Mouse (Mus musculus) liver, embryonic 14.5 days (tissue): ENCODE measurements around the gene Ccdc122. TPM values are rescaled to one million over a fixed set of nuclear protein-coding genes. Genes with fewer than 3 reads are reported as not detected.
"Not testable (repeated sequence)": the region's sequence is repeated elsewhere in the genome, so short reads cannot be mapped to it uniquely, and the experiment has no call there.

Experiments
- ATAC-seq: fragments of 200-750 bp; cut with Nextera tagmentation; 2 replicates; pipeline ENCODE4 v1.8.0; 2017; ENCODE audit warnings: moderate number of reproducible peaks, mild to moderate bottlenecking, moderate library complexity; ENCODE audit not compliant: insufficient read depth
- DNase-seq, 3 experiments: peaks; one replicate each; pipeline ENCODE4 v3.0.0-alpha.2; 2012 to 2013; ENCODE audit warnings: low read depth in 3 of 3, low spot score in 3 of 3
- H3K27ac ChIP-seq: fragments of 300-500 bp; sonication (generic); 2 replicates; pipeline ENCODE4 v1.5.1; 2014; ENCODE audit warnings: moderate library complexity, mild to moderate bottlenecking, control low read depth, inconsistent platforms
- H3K27me3 ChIP-seq: fragments of 300-500 bp; sonication (generic); 2 replicates; pipeline ENCODE4 v1.6.1; 2014; ENCODE audit warnings: mild to moderate bottlenecking, low read length, moderate library complexity; ENCODE audit not compliant: control insufficient read depth, insufficient read depth
- H3K36me3 ChIP-seq: fragments of 300-500 bp; sonication (generic); replicated peaks from 2 replicates; pipeline ENCODE4 v1.6.1; 2014; ENCODE audit warnings: low read depth; ENCODE audit not compliant: control insufficient read depth, insufficient read depth
- H3K4me1 ChIP-seq, 2 experiments: fragments of 200-500 bp in 1 of 2; fragments of 300-500 bp in 1 of 2; sonication (generic) in 1 of 2; replicated peaks; 2 replicates each; pipeline ENCODE4 v1.6.1; 2012 to 2014; ENCODE audit warnings: antibody characterized with exemption in 1 of 2, inconsistent platforms in 1 of 2, low read length in 1 of 2; ENCODE audit not compliant: control insufficient read depth in 2 of 2, insufficient read depth in 2 of 2
- H3K4me2 ChIP-seq: fragments of 300-500 bp; sonication (generic); 2 replicates; pipeline ENCODE4 v1.6.1; 2014; ENCODE audit warnings: low read depth, mild to moderate bottlenecking, control low read depth, moderate library complexity
- H3K4me3 ChIP-seq, 2 experiments: fragments of 200-500 bp in 1 of 2; fragments of 300-500 bp in 1 of 2; sonication (generic) in 1 of 2; 2 replicates each; pipeline ENCODE4 v1.5.1; 2012 to 2014; ENCODE audit warnings: low read depth in 2 of 2, low read length in 2 of 2, mild to moderate bottlenecking in 2 of 2, control low read depth in 1 of 2, inconsistent platforms in 1 of 2, moderate library complexity in 1 of 2; ENCODE audit not compliant: insufficient read depth in 1 of 2
- H3K9ac ChIP-seq: fragments of 300-500 bp; sonication (generic); replicated peaks from 2 replicates; pipeline ENCODE4 v1.6.1; 2014; ENCODE audit warnings: mild to moderate bottlenecking, control low read depth, moderate library complexity
- H3K9me3 ChIP-seq: fragments of 300-500 bp; sonication (generic); 2 replicates; pipeline ENCODE4 v1.6.1; 2016; ENCODE audit warnings: low read length, mixed read lengths; ENCODE audit not compliant: control insufficient read depth
- CTCF ChIP-seq: IDR thresholded peaks from 2 replicates; pipeline ENCODE4 v1.5.1; 2016; ENCODE audit warnings: antibody characterized with exemption, low read depth, control low read depth
- EP300 ChIP-seq: IDR thresholded peaks from 2 replicates; pipeline ENCODE4 v1.6.1; 2016; ENCODE audit warnings: antibody characterized with exemption, low read depth
- WGBS: fragments of 180-500 bp; shearing (Covaris S2); extraction: QIAGEN DNeasy Blood & Tissue Kit; methylation state at CpG from one replicate; pipeline ENCODE4 v1.1.7; 2014; ENCODE audit not compliant: insufficient replicate concordance; 5-methylcytosine and 5-hydroxymethylcytosine counted together
- polyA plus RNA-seq, 2 experiments: library from polyadenylated mRNA; depleted of rRNA in 1 of 2; stranded (reverse) in 1 of 2; unstranded in 1 of 2; fragments of >200 nt; fragmentation: Nextera tagmentation in 1 of 2; extraction: Ambion mirVana in 1 of 2; gene quantifications; 2 replicates each; pipeline versions ENCODE4 v1.2.1 to v1.2.3; 2012 to 2014

The Ccdc122 gene
- polyA plus RNA-seq, 2 experiments = 0.75 to 1.8 TPM

DNA sequence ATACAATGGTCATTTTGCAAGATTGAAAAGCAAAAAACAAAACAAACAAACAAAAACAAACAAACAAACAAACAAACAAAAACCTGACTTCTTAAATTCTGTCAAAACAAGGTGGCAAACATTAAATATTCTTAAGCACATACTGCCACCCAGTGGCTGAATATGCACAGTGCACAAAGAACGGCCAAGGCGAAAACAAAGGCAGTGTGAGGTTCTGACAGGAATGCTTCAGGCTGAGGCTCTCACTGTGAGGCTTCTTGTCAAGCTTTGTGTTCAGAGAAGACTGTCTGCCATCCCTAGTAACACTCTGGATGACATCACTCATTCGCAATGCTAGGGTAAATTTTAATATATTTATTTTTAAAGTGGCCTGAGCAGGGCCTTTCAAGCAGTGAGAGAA is 24.8 kb upstream of the Ccdc122 start:
- no peak overlapping the region for H3K27ac ChIP-seq
- H3K36me3 ChIP-seq = no peaks in the 10 kb centered on the region
- no peaks in the 10 kb centered on the region for H3K27me3 ChIP-seq
- H3K4me2 ChIP-seq = no peak overlapping the region
- DNase-seq (peak; percentile 16 to 42 (median 30)), ATAC-seq (no peak)
- H3K9me3 ChIP-seq = no peaks in the 10 kb centered on the region
- TF ChIP-seq CTCF (peak; percentile 83), EP300 (no peak)
- H3K4me3 ChIP-seq = no peak overlapping the region
- 6% methylated on average over 3 of the region's 3 CpGs for WGBS
- H3K9ac ChIP-seq = no peak overlapping the region
- no peaks in the 10 kb centered on the region for H3K4me1 ChIP-seq

DNA sequence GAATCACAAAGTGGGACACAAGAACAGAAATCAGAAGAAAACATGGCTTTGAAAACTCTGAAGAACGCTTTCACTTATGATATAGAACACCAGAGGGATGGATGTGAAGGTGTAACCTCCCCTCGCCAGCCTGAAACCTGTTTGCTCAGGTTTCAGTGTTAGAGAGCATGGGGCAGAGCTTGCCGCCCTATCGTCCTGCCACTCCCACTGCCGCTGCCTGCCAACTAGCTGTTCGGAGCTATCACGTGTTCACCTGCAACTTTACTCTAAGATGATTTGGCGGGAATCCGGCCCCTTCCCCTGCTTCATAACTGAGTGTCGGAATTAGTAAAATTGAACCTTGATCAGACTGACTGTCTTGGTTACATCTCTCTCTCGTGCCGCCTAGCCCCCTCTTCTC is 19.8 kb upstream of the Ccdc122 start:
- H3K27me3 ChIP-seq, H3K27ac ChIP-seq, ATAC-seq, H3K9me3 ChIP-seq, DNase-seq, H3K4me3 ChIP-seq, H3K9ac ChIP-seq, H3K36me3 ChIP-seq, H3K4me1 ChIP-seq: not testable (repeated sequence)
- H3K4me2 ChIP-seq = peak overlapping the region; percentile 22; the same call in 1 of the 2 replicates
- WGBS = 48% methylated on average over 12 of the region's 12 CpGs

DNA sequence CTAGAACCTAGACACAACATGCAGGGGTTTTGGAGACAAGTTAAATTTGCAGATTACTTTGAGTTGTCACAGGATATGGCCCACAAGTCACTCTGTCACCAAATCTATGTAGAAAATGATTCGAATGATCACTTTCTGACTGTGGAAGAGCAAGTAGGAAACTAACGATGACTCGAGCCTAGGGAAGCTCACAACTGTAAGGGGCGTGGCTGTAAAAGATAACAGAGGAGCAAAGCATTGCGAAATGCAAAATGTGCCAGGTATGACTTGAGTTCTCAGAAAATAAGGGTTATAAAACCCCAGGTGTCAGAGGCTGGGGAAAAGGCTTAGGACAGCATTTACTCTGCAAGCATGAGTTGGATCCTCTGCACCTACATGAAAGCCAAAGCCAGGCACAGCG is 19.4 kb upstream of the Ccdc122 start:
- 25% methylated on average over 6 of the region's 6 CpGs for WGBS

DNA sequence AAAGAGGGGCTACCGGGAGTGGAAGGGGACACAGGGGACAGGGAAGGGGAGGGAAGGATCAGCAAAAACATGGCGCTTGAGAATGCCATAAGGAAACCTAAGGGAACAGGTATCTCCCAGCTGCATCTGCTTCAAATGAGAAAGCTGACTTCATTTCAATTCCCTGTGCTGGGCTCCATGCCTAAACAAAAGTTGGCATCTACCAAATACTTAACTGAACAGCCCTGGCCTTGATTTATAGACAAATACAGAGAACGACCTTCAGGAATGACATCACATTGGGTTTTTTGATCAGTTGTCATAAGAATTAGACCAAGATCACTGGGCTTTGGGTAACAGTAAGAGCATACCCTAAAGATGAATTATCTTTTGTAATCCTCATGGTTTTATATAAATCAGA is 12.1 kb upstream of the Ccdc122 start:
- H3K27me3 ChIP-seq = no peaks in the 10 kb centered on the region
- H3K9ac ChIP-seq = no peak overlapping the region
- no peaks in the 10 kb centered on the region for H3K4me1 ChIP-seq
- no peak overlapping the region for H3K27ac ChIP-seq
- no peak overlapping the region for H3K4me2 ChIP-seq
- no peak for TF ChIP-seq CTCF
- no peak for TF ChIP-seq EP300
- no peak for DNase-seq
- no peak overlapping the region for H3K4me3 ChIP-seq
- 56% methylated on average over 3 of the region's 3 CpGs for WGBS
- no peaks in the 10 kb centered on the region for H3K36me3 ChIP-seq
- no peak for ATAC-seq
- no peaks in the 10 kb centered on the region for H3K9me3 ChIP-seq

More for the DNA sequence above, 19.4 kb upstream of the Ccdc122 start:
- H3K27ac ChIP-seq = no peak overlapping the region
- H3K4me1 ChIP-seq = 0 out of 4 replicates have a peak, but pooled peaks cover 0 to 4% of the 10 kb centered on the region in 2 experiments
- no peak overlapping the region for H3K4me3 ChIP-seq
- no peaks in the 10 kb centered on the region for H3K9me3 ChIP-seq
- ATAC-seq (no peak), DNase-seq (no peak)
- H3K4me2 ChIP-seq = peak overlapping the region; percentile 22; the same call in 1 of the 2 replicates
- H3K27me3 ChIP-seq = no peaks in the 10 kb centered on the region
- TF ChIP-seq CTCF (no peak), EP300 (no peak)
- no peaks in the 10 kb centered on the region for H3K36me3 ChIP-seq
- no peak overlapping the region for H3K9ac ChIP-seq

DNA sequence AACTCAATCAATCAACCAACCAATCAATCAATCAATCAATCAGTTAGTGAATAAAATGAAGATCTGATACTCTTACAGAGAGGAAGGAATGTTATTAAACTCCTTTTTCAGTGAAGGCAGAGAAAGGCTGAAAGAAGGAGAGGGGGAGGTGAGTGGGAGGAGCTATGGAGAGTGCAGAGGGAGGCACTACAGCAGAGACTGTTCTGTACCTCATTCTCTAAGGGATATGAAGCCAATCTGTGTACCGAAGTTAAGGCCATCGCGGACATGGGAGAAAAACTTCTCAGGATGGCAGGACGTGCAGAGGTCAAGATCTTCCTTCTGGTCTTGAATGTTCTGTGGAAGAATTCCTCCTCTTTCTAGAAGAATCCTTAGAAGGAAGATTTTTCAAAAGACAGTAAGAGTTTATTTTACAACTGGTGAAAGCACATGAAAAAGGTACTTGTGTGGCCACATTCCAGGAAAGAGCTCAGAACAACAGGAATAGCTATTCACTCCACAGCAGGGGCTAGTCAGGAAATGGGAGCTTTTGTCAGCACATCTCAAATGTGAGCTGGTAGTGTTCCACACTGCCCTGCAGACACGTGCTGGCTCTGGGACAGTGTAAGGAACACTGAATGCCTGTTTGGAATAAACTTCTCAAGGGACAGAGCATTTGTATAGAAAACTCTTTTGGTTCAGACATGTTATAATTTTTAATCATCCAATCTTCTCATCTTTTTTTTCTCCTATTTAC is 7.1 kb upstream of the Ccdc122 start:
- no peak overlapping the region for H3K9ac ChIP-seq
- no peak for ATAC-seq

More for the DNA sequence above, 7.1 kb upstream of the Ccdc122 start:
- TF ChIP-seq CTCF (no peak), EP300 (no peak)
- DNase-seq = no peak
- Histone ChIP-seq H3K4me1 (no peaks in the 10 kb centered on the region), H3K27me3 (no peaks in the 10 kb centered on the region), H3K9me3 (no peaks in the 10 kb centered on the region), H3K4me3 (no peak overlapping the region), H3K4me2 (no peak overlapping the region), H3K36me3 (no peaks in the 10 kb centered on the region), H3K27ac (no peak overlapping the region)
- 66% methylated on average over 5 of the region's 5 CpGs for WGBS
